Mouse (Mus musculus): ENCODE data around the gene Myl7. TPM values are rescaled to one million over a fixed set of nuclear protein-coding genes. Genes with fewer than 3 reads are reported as not detected.
A peak's percentile ranks its signal among the peaks of the same experiment; 100 is the strongest.

The Myl7 gene
- total and polyA plus RNA-seq, 2 experiments from 2014 or later: not detected

DNA sequence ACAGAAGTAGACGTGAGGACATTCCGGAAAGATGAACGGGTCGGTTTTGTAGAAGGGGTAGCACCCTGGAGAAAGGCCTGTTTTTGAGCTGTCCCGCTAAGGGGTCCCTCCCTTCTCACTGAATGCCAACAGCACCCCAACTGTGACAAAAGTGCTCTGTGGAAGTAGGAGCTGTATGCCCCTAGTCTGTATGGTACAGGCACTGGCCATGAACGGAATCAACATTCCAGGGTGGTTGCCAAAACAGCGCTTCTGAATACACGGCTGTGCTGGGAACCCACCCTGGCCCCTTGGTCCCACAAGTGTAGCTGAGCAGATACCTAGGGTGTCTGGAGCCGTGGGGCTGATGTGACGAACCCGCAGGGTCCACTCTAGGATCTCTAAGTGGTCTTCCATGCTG is 25.9 kb downstream of the Myl7 start:
- WGBS: 94% methylated on average over 11 of the region's 11 CpGs
- no peak overlapping the region for H3K9ac ChIP-seq (replicated peaks; ENCODE audit: low read length)
- peaks cover 7% of the 10 kb centered on the region; the same call in 1 of the 2 replicates for H3K4me1 ChIP-seq (ENCODE audit: insufficient read depth, low read length)
- H3K36me3 ChIP-seq (ENCODE audit: insufficient read depth, low read length): peaks cover 23% of the 10 kb centered on the region
- no peak overlapping the region for H3K27ac ChIP-seq
- ATAC-seq: no peak
- H3K9me3 ChIP-seq (ENCODE audit: low read length): no peaks in the 10 kb centered on the region
- H3K4me3 ChIP-seq (ENCODE audit: low read length): no peak overlapping the region
- DNase-seq (ENCODE audit: low spot score): no peak
- no peaks in the 10 kb centered on the region for H3K27me3 ChIP-seq (ENCODE audit: insufficient read depth, low read length)
- TF ChIP-seq CTCF (IDR thresholded peaks at IDR 0.05; ENCODE audit: low read depth): no peak
- H3K4me2 ChIP-seq (ENCODE audit: low read depth, low read length): no peak overlapping the region

DNA sequence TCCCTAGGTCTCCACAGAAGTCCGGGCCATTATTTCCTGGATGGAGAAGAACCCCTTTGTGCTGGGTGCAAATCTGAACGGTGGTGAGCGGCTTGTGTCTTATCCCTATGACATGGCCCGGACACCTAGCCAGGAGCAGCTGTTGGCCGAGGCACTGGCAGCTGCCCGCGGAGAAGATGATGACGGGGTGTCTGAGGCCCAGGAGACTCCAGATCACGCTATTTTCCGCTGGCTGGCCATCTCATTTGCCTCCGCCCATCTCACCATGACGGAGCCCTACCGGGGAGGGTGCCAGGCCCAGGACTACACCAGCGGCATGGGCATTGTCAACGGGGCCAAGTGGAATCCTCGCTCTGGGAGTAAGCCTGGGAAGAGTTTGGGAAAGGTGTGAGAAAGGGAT is 28.5 kb downstream of the Myl7 start:
- no peak for ATAC-seq
- TF ChIP-seq CTCF (IDR thresholded peaks at IDR 0.05; ENCODE audit: low read depth): no peak
- Histone ChIP-seq H3K4me3 (ENCODE audit: low read length) (no peak overlapping the region), H3K9me3 (ENCODE audit: low read length) (no peaks in the 10 kb centered on the region), H3K36me3 (ENCODE audit: insufficient read depth, low read length) (peaks cover 22% of the 10 kb centered on the region), H3K4me1 (ENCODE audit: insufficient read depth, low read length) (no peaks in the 10 kb centered on the region), H3K27me3 (ENCODE audit: insufficient read depth, low read length) (no peaks in the 10 kb centered on the region), H3K27ac (no peak overlapping the region), H3K9ac (replicated peaks; ENCODE audit: low read length) (no peak overlapping the region), H3K4me2 (ENCODE audit: low read depth, low read length) (no peak overlapping the region)
- DNase-seq (ENCODE audit: low spot score): no peak
- 81% methylated on average over 16 of the region's 16 CpGs for WGBS

DNA sequence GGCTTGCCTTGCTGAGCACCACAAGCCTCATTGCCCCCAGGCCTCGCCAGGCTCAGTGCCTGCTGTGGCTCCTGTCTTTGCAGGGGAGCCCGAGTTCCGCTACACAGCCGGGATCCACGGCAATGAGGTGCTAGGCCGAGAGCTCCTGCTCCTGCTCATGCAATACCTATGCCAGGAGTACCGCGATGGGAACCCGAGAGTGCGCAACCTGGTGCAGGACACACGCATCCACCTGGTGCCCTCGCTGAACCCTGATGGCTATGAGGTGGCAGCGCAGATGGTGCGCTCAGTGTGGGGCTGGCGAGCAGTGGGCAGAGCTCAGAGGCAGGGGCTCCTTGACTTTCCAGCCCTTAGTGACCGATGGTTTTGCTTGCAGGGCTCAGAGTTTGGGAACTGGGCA is 29.3 kb downstream of the Myl7 start:
- Histone ChIP-seq H3K36me3 (ENCODE audit: insufficient read depth, low read length) (peaks cover 15% of the 10 kb centered on the region), H3K27ac (no peak overlapping the region), H3K4me1 (ENCODE audit: insufficient read depth, low read length) (no peaks in the 10 kb centered on the region), H3K9me3 (ENCODE audit: low read length) (no peaks in the 10 kb centered on the region), H3K27me3 (ENCODE audit: insufficient read depth, low read length) (no peaks in the 10 kb centered on the region), H3K4me2 (ENCODE audit: low read depth, low read length) (no peak overlapping the region), H3K9ac (replicated peaks; ENCODE audit: low read length) (no peak overlapping the region), H3K4me3 (ENCODE audit: low read length) (no peak overlapping the region)
- 93% methylated on average over 16 of the region's 16 CpGs for WGBS
- DNase-seq (ENCODE audit: low spot score) (no peak), ATAC-seq (no peak)
- TF ChIP-seq CTCF (IDR thresholded peaks at IDR 0.05; ENCODE audit: low read depth): no peak

DNA sequence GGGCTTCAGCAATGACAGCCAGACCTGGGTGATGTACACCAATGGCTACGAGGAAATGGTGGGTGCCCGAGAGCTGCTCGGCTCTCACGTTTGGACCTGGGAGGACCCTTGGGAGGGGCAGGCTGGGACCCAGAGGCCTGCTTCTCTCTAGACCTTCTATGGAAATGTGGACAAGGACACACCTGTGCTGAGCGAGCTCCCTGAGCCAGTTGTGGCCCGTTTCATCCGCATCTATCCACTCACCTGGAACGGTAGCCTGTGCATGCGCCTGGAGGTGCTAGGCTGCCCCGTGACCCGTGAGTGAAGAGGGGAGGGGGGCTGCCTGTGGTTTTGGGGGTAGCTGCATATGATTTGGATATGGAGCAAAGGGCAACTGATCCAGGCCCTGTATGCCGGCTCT is 30.3 kb downstream of the Myl7 start:
- TF ChIP-seq CTCF (IDR thresholded peaks at IDR 0.05; ENCODE audit: low read depth): no peak
- Histone ChIP-seq H3K36me3 (ENCODE audit: insufficient read depth, low read length) (peaks cover 11% of the 10 kb centered on the region; the same call in 1 of the 2 replicates), H3K9ac (replicated peaks; ENCODE audit: low read length) (no peak overlapping the region), H3K27ac (no peak overlapping the region), H3K27me3 (ENCODE audit: insufficient read depth, low read length) (no peaks in the 10 kb centered on the region), H3K4me1 (ENCODE audit: insufficient read depth, low read length) (no peaks in the 10 kb centered on the region), H3K4me2 (ENCODE audit: low read depth, low read length) (no peak overlapping the region), H3K4me3 (ENCODE audit: low read length) (no peak overlapping the region), H3K9me3 (ENCODE audit: low read length) (no peaks in the 10 kb centered on the region)
- no peak for ATAC-seq
- WGBS: 90% methylated on average over 12 of the region's 12 CpGs
- no peak for DNase-seq (ENCODE audit: low spot score)

DNA sequence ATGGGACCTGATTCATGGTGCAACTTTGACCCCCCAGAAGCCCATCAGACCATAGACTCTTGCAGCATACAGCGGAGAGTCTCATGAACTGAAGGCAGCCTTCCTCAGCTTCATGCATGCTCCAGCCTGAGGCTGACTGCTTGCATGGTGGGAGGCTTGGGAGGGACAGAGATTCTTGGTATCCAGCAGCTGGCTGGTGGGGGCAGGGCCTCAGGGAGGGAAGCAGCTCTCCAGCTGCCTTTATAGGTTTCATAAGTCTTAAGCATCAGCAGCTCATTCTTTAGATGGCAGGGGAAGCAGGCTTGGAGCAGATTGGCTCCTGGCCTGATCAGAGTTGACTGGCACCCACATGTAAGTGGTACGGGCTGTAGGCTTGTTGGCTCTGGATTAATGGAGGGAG is 31.4 kb downstream of the Myl7 start:
- Histone ChIP-seq H3K4me3 (ENCODE audit: low read length) (no peak overlapping the region), H3K27me3 (ENCODE audit: insufficient read depth, low read length) (no peaks in the 10 kb centered on the region), H3K4me1 (ENCODE audit: insufficient read depth, low read length) (no peaks in the 10 kb centered on the region), H3K27ac (no peak overlapping the region), H3K9ac (replicated peaks; ENCODE audit: low read length) (no peak overlapping the region), H3K9me3 (ENCODE audit: low read length) (no peaks in the 10 kb centered on the region), H3K36me3 (ENCODE audit: insufficient read depth, low read length) (peaks cover 7% of the 10 kb centered on the region; the same call in 1 of the 2 replicates), H3K4me2 (ENCODE audit: low read depth, low read length) (no peak overlapping the region)
- DNase-seq (ENCODE audit: low spot score): no peak
- 84% methylated on average over 2 of the region's 2 CpGs for whole genome bisulfite sequencing
- no peak for TF ChIP-seq CTCF (IDR thresholded peaks at IDR 0.05; ENCODE audit: low read depth)
- no peak for ATAC-seq

DNA sequence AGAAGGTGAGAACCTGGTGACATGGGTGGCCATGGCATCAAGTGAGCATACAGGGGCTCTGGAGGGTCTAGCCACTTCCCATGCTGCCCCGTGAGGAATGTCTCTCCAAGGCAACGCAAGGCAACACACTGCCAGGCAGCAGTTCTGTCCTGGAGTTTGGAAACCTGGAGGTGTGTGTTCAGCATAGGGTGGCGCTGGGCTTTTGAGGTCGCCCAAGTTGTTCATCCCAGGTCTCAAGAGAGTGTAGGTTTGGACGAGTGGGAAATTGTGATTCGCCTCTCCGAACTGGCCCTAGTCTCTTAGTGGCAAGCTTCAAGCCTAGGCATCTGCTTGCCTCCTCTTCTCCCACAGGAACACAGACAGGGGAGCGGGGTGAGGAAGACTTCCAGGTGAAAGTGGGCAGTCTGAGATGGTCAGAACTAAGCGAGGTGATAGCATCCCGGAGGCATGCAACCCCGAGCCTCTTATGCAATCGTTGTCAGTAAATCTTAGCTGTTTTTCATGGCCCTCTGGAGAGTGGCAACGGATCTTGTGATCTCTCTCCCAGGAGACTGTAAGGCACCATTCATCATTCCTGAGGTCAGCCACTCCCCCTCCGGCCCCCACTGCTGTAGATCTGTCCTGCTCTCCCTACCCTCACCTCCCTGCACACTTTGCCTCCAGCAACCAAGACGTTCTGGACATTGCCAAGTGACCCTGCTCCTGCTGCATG is 36.0 kb downstream of the Myl7 start:
- Histone ChIP-seq H3K9me3 (ENCODE audit: low read length) (no peaks in the 10 kb centered on the region), H3K4me1 (ENCODE audit: insufficient read depth, low read length) (0 out of 2 replicates have a peak, but pooled peaks cover 3% of the 10 kb centered on the region), H3K4me2 (ENCODE audit: low read depth, low read length) (peak overlapping the region; percentile 50; the same call in 1 of the 2 replicates), H3K4me3 (ENCODE audit: low read length) (peak overlapping the region; percentile 33), H3K27ac (no peak overlapping the region), H3K27me3 (ENCODE audit: insufficient read depth, low read length) (peaks cover 6% of the 10 kb centered on the region; the same call in 1 of the 2 replicates), H3K9ac (replicated peaks; ENCODE audit: low read length) (no peak overlapping the region), H3K36me3 (ENCODE audit: insufficient read depth, low read length) (no peaks in the 10 kb centered on the region)
- WGBS: 28% methylated on average over 15 of the region's 15 CpGs
- DNase-seq (ENCODE audit: low spot score) (no peak), ATAC-seq (no peak)
- no peak for TF ChIP-seq CTCF (IDR thresholded peaks at IDR 0.05; ENCODE audit: low read depth)
